Mouse (Mus musculus) small intestine, adult 2 months (tissue): ENCODE measurements around the gene Mei1.

Source experiments
- CTCF ChIP-seq: fragments of 200-500 bp; IDR thresholded peaks from 2 replicates; pipeline ENCODE4 v1.5.1; 2012; ENCODE audit warnings: low read depth, mild to moderate bottlenecking, control low read depth, inconsistent platforms, low read length, moderate library complexity, mixed read lengths; ENCODE audit not compliant: insufficient replicate concordance, insufficient read length; ENCODE audit errors: extremely low read depth
- POLR2A ChIP-seq: fragments of 200-500 bp; IDR thresholded peaks from 2 replicates; pipeline ENCODE4 v1.6.1; 2012; ENCODE audit warnings: low read depth, mild to moderate bottlenecking, control low read depth, inconsistent platforms, low read length, moderate library complexity

- TF ChIP-seq POLR2A: no peak
- TF ChIP-seq CTCF: no peak
These were observed 3.7 kb downstream of the Mei1 start for GRCm38 (mm10) chr15:82073490-82073889.
